Mouse (Mus musculus): Measurements from ENCODE around the gene Hsdl2. TPM values are rescaled to one million over a fixed set of nuclear protein-coding genes. Genes with fewer than 3 reads are reported as not detected.

The Hsdl2 gene
- total RNA-seq, 2 experiments from 2014 or later, result 253 to 276 TPM

- DNase-seq, result peak; percentile 8 to 17
- intact Hi-C loops (cut with DNase I), result no loop called here
Observed at GRCm38 (mm10) chr4:59666550-59667317, 85.4 kb downstream of the Hsdl2 start.

GRCm38 (mm10) chr4:59668050-59668449 lies 86.7 kb downstream of the Hsdl2 start:
- peak in 1 of 2 experiments; percentile 9 for DNase-seq
- intact Hi-C loops (cut with DNase I), result no loop called here

Other genes starting within 250 kb of the Hsdl2 start
- gene Susd1, start 142.9 kb upstream of the Hsdl2 start, total RNA-seq (2021), result under 1 TPM; 0.47 to 0.91 TPM
- gene Ptbp3, start 32.2 kb upstream of the Hsdl2 start, total RNA-seq (2021), result 10 to 100 TPM; 57.4 to 57.9 TPM
- 10 to 100 TPM; 10.8 to 11.3 TPM for gene E130308A19Rik, start 44.6 kb downstream of the Hsdl2 start, total RNA-seq (2021)
- 10 to 100 TPM; 13.5 to 17.4 TPM for gene Inip, start 220.0 kb downstream of the Hsdl2 start, total RNA-seq (2021)
- 1 to 10 TPM; 8.1 to 8.9 TPM for gene Snx30, start 224.3 kb downstream of the Hsdl2 start, total RNA-seq (2021)